Mouse (Mus musculus) kidney, embryonic 14.5 days (tissue): ENCODE results near the gene Unc5a. TPM values are rescaled to one million over a fixed set of nuclear protein-coding genes. Genes with fewer than 3 reads are reported as not detected.

Experiments
- ATAC-seq: fragments of 200-750 bp; cut with Nextera tagmentation; 2 replicates; pipeline ENCODE4 v1.8.0; 2017; ENCODE audit warnings: moderate number of reproducible peaks, mild to moderate bottlenecking, moderate TSS enrichment, moderate library complexity; ENCODE audit not compliant: low FRiP score, low TSS enrichment
- H3K27ac ChIP-seq: fragments of 300-500 bp; sonication (generic); 2 replicates; pipeline ENCODE4 v1.5.1; 2014; ENCODE audit warnings: low read depth, mild to moderate bottlenecking, low read length, moderate library complexity, mixed read lengths
- H3K27me3 ChIP-seq: fragments of 300-500 bp; sonication (generic); 2 replicates; pipeline ENCODE4 v1.6.1; 2014; ENCODE audit warnings: mild to moderate bottlenecking, low read length; ENCODE audit not compliant: control insufficient read depth, insufficient read depth
- H3K36me3 ChIP-seq: fragments of 300-500 bp; sonication (generic); 2 replicates; pipeline ENCODE4 v1.6.1; 2014; ENCODE audit warnings: low read length, mixed read lengths; ENCODE audit not compliant: control insufficient read depth, insufficient read depth
- H3K4me1 ChIP-seq: fragments of 300-500 bp; sonication (generic); 2 replicates; pipeline ENCODE4 v1.6.1; 2014; ENCODE audit warnings: low read length, mixed read lengths; ENCODE audit not compliant: control insufficient read depth, insufficient read depth
- H3K4me2 ChIP-seq: fragments of 300-500 bp; sonication (generic); replicated peaks from 2 replicates; pipeline ENCODE4 v1.6.1; 2014; ENCODE audit warnings: low read depth, mild to moderate bottlenecking, low read length
- H3K4me3 ChIP-seq: fragments of 300-500 bp; sonication (generic); 2 replicates; pipeline ENCODE4 v1.5.1; 2014; ENCODE audit warnings: mild to moderate bottlenecking, low read length
- H3K9ac ChIP-seq: fragments of 300-500 bp; sonication (generic); 2 replicates; pipeline ENCODE4 v1.6.1; 2014; ENCODE audit warnings: low read depth, mild to moderate bottlenecking, low read length, moderate library complexity
- H3K9me3 ChIP-seq: fragments of 300-500 bp; sonication (generic); 2 replicates; pipeline ENCODE4 v1.6.1; 2016; ENCODE audit warnings: low read length; ENCODE audit not compliant: control insufficient read depth
- WGBS: fragments of 180-500 bp; shearing (Covaris S2); extraction: QIAGEN DNeasy Blood & Tissue Kit; methylation state at CpG from one replicate; pipeline ENCODE4 v1.1.7; 2014; 5-methylcytosine and 5-hydroxymethylcytosine counted together
- polyA plus RNA-seq: library from polyadenylated mRNA; unstranded; fragments of >200 nt; fragmentation: Nextera tagmentation; extraction: Ambion mirVana; gene quantifications from 2 replicates; pipeline ENCODE4 v1.2.1, GENCODE M21; 2014

Unc5a gene
- polyA plus RNA-seq, 1 experiment from 2014 or later: 2.5 TPM

GRCm38 (mm10) chr13:55002090-55002489, 52.9 kb downstream of the Unc5a start:
- Histone ChIP-seq H3K27me3 (no peaks in the 10 kb centered on the region; the same call in 1 of the 2 replicates), H3K9me3 (no peaks in the 10 kb centered on the region), H3K27ac (no peak overlapping the region), H3K36me3 (no peaks in the 10 kb centered on the region), H3K4me3 (no peak overlapping the region), H3K4me1 (no peaks in the 10 kb centered on the region), H3K9ac (no peak overlapping the region), H3K4me2 (no peak overlapping the region)
- no peak for ATAC-seq
- 76% methylated on average over 10 of the region's 10 CpGs for WGBS

DNA sequence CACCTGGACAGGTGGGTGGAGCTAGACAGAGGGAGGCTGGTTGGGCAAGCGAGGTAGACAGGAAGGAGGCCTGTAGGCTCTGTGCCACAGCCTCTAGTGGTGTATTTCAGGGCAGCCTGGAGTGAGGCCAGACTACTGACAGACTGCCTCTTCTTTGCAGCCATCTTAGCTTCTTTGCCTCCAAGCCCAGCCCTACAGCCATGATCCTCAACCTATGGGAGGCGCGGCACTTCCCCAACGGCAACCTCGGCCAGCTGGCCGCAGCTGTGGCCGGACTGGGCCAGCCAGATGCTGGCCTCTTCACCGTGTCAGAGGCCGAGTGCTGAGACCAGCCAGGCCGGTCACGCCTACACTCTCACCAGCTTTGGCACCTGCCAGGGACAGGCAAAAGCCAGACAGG, 55.4 kb downstream of the Unc5a start:
- no peak overlapping the region for H3K9ac ChIP-seq
- no peaks in the 10 kb centered on the region; the same call in 1 of the 2 replicates for H3K27me3 ChIP-seq
- WGBS: 43% methylated on average over 11 of the region's 11 CpGs
- no peaks in the 10 kb centered on the region for H3K9me3 ChIP-seq
- H3K4me1 ChIP-seq: no peaks in the 10 kb centered on the region
- ATAC-seq: peak; percentile 19; the same call in 1 of the 2 replicates
- H3K4me2 ChIP-seq: no peak overlapping the region
- no peak overlapping the region for H3K27ac ChIP-seq
- no peaks in the 10 kb centered on the region for H3K36me3 ChIP-seq
- no peak overlapping the region for H3K4me3 ChIP-seq

GRCm38 (mm10) chr13:55005691-55006414, 56.6 kb downstream of the Unc5a start:
- H3K36me3 ChIP-seq: no peaks in the 10 kb centered on the region
- H3K4me1 ChIP-seq: no peaks in the 10 kb centered on the region
- no peaks in the 10 kb centered on the region for H3K27me3 ChIP-seq
- no peaks in the 10 kb centered on the region for H3K9me3 ChIP-seq
- 65% methylated on average over 31 of the region's 31 CpGs for WGBS
- peak; percentile 45; the same call in 1 of the 2 replicates for ATAC-seq
- H3K27ac ChIP-seq: no peak overlapping the region
- no peak overlapping the region for H3K4me3 ChIP-seq
- H3K4me2 ChIP-seq: no peak overlapping the region
- no peak overlapping the region for H3K9ac ChIP-seq

DNA sequence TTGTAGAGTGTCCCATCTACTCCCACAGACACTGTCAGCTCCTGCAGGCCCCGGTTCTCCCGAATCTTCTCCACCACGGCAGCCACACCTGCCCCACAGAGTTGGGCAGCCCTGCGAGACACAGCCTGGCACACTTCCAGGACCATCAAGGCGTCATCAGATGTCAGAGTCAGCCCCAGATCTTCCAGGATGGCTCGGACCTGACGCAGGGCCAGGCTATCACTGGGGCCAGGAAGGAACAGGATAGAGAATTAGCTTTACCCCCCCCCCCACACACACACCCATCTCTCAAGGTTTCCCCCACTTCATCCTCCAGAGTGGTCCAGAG, 57.2 kb downstream of the Unc5a start:
- H3K9ac ChIP-seq: no peak overlapping the region
- H3K9me3 ChIP-seq: no peaks in the 10 kb centered on the region
- H3K36me3 ChIP-seq: no peaks in the 10 kb centered on the region
- no peak overlapping the region for H3K4me2 ChIP-seq
- H3K27me3 ChIP-seq: no peaks in the 10 kb centered on the region
- no peak for ATAC-seq
- H3K4me1 ChIP-seq: no peaks in the 10 kb centered on the region
- H3K4me3 ChIP-seq: no peak overlapping the region
- 79% methylated on average over 7 of the region's 7 CpGs for WGBS
- H3K27ac ChIP-seq: no peak overlapping the region

DNA sequence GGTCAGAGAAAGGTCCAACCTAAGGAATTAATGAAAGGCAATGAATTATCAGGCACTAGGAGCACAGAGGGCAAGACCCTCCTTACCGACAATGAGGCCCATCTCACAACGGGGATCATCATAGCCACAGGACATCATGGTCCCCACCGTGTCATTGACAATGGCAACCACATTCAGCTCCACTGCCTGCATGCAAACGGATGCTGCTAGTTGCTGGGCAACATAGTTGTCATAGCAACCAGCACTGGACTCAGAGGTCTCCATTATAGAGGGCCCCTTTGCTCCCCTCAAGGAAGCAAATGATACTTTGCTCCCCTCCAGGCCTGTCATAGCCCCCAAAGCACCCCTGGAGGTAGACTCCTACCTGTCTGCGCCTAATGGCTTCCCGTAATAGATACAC, 59.4 kb downstream of the Unc5a start:
- no peak overlapping the region for H3K9ac ChIP-seq
- WGBS: 77% methylated on average over 6 of the region's 6 CpGs
- H3K4me3 ChIP-seq: no peak overlapping the region
- peaks cover 3% of the 10 kb centered on the region; the same call in 1 of the 2 replicates for H3K4me1 ChIP-seq
- ATAC-seq: no peak
- H3K27ac ChIP-seq: no peak overlapping the region
- no peaks in the 10 kb centered on the region for H3K9me3 ChIP-seq
- no peaks in the 10 kb centered on the region for H3K27me3 ChIP-seq
- no peaks in the 10 kb centered on the region for H3K36me3 ChIP-seq
- H3K4me2 ChIP-seq: no peak overlapping the region

- Histone ChIP-seq H3K27ac (no peak overlapping the region), H3K27me3 (no peaks in the 10 kb centered on the region), H3K4me1 (peaks cover 3% of the 10 kb centered on the region; the same call in 1 of the 2 replicates), H3K9ac (no peak overlapping the region), H3K4me3 (no peak overlapping the region), H3K9me3 (no peaks in the 10 kb centered on the region), H3K36me3 (no peaks in the 10 kb centered on the region), H3K4me2 (no peak overlapping the region)
- ATAC-seq: no peak
- 94% methylated on average over 15 of the region's 15 CpGs for WGBS
Observed at GRCm38 (mm10) chr13:55011103-55011502, 61.9 kb downstream of the Unc5a start.

DNA sequence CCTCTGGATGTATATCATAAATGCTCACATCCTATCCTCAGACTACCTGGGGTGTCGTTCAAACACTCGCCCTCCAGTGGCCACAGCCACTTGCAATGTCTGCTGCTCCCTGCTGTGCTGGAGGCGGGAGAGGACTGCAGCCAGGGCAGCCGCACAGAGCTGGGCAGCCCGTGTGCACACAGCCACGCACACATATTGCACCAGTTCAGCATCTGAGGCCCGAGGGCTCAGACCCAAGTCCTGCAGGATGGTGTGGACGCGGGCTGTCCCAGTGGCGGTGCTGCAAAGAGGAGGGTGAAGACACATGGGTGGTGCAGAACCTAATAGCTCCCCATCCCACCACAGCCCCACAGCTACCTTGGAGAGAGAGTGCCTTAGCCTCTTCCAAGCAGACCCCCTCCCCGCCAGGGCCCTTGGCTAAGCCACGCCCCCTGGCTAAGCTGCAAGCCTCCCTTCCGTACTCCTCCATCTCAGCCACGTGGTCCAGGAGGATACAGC, 62.8 kb downstream of the Unc5a start:
- peak; percentile 22; the same call in 1 of the 2 replicates for ATAC-seq
- Histone ChIP-seq H3K4me1 (peaks cover 3% of the 10 kb centered on the region; the same call in 1 of the 2 replicates), H3K36me3 (no peaks in the 10 kb centered on the region), H3K27me3 (no peaks in the 10 kb centered on the region), H3K27ac (no peak overlapping the region), H3K4me3 (no peak overlapping the region), H3K9ac (no peak overlapping the region), H3K9me3 (no peaks in the 10 kb centered on the region), H3K4me2 (no peak overlapping the region)
- 5% methylated on average over 14 of the region's 14 CpGs for WGBS

GRCm38 (mm10) chr13:55013702-55014344, 64.6 kb downstream of the Unc5a start:
- H3K9me3 ChIP-seq: no peaks in the 10 kb centered on the region

GRCm38 (mm10) chr13:55014451-55014850, 65.2 kb downstream of the Unc5a start:
- H3K9me3 ChIP-seq: no peaks in the 10 kb centered on the region
- no peak overlapping the region for H3K4me3 ChIP-seq
- no peaks in the 10 kb centered on the region for H3K27me3 ChIP-seq
- no peak overlapping the region for H3K4me2 ChIP-seq
- peaks cover 3% of the 10 kb centered on the region; the same call in 1 of the 2 replicates for H3K4me1 ChIP-seq
- no peak overlapping the region for H3K27ac ChIP-seq
- H3K9ac ChIP-seq: no peak overlapping the region
- no peak for ATAC-seq
- no peaks in the 10 kb centered on the region for H3K36me3 ChIP-seq
- 61% methylated on average over 9 of the region's 9 CpGs for WGBS

More at GRCm38 (mm10) chr13:55013702-55014344, 64.6 kb downstream of the Unc5a start:
- no peak overlapping the region for H3K27ac ChIP-seq
- no peak overlapping the region for H3K4me3 ChIP-seq
- no peak overlapping the region for H3K9ac ChIP-seq
- 18% methylated on average over 9 of the region's 9 CpGs for WGBS
- peaks cover 3% of the 10 kb centered on the region; the same call in 1 of the 2 replicates for H3K4me1 ChIP-seq
- H3K27me3 ChIP-seq: no peaks in the 10 kb centered on the region
- no peaks in the 10 kb centered on the region for H3K36me3 ChIP-seq
- H3K4me2 ChIP-seq: no peak overlapping the region
- ATAC-seq: no peak
